ENCODE assay signal across 8 mouse cellular contexts in genomic region chr14:21499011-21499581, GRCm38 (mm10). TPM values are rescaled to one million over a fixed set of nuclear protein-coding genes. Genes with fewer than 3 reads are reported as not detected.
DNase-seq lines count a peak whose midpoint lies in the region; ATAC-seq lines count a peak whose summit lies in the region.

No protein-coding gene starts in this region.

- 0 out of 2 replicates have a peak, but pooled peaks cover 3% of the 10 kb centered on the region for H3K36me3 ChIP-seq in embryonic facial prominence, embryonic 13.5 days
- no peaks in the 10 kb centered on the region for H3K36me3 ChIP-seq in hindbrain, embryonic 12.5 days

- no peak for ATAC-seq in embryonic facial prominence, embryonic 13.5 days (ENCODE audit: insufficient number of reproducible peaks, insufficient read depth, low FRiP score, low TSS enrichment, low read depth)
- ATAC-seq in hindbrain, embryonic 12.5 days (ENCODE audit: low FRiP score) = no peak

- H3K4me2 ChIP-seq in embryonic facial prominence, embryonic 13.5 days = peak overlapping the region; percentile 78
- peak overlapping the region; percentile 72 for H3K4me2 ChIP-seq in hindbrain, embryonic 12.5 days (replicated peaks)

- peak overlapping the region; percentile 93 for H3K9ac ChIP-seq in embryonic facial prominence, embryonic 13.5 days
- H3K9ac ChIP-seq in hindbrain, embryonic 12.5 days = peak overlapping the region; percentile 94

- 1% methylated on average over 29 of the region's 33 CpGs for WGBS in embryonic facial prominence, embryonic 13.5 days
- WGBS in hindbrain, embryonic 12.5 days = under 1% methylated on average over 32 of the region's 33 CpGs

- no peaks in the 10 kb centered on the region for H3K9me3 ChIP-seq in embryonic facial prominence, embryonic 13.5 days
- no peaks in the 10 kb centered on the region for H3K9me3 ChIP-seq in hindbrain, embryonic 12.5 days (replicated peaks)

- peak overlapping the region; percentile 86 for H3K4me3 ChIP-seq in embryonic facial prominence, embryonic 13.5 days
- H3K4me3 ChIP-seq in hindbrain, embryonic 12.5 days = peak overlapping the region; percentile 93

- DNase-seq in 416B (ENCODE audit: low read depth) = peak; percentile 21
- DNase-seq in NIH3T3 (ENCODE audit: low read depth) = peak; percentile 62
- DNase-seq in layer of hippocampus, postnatal 25 days (ENCODE audit: extremely low spot score in 1 of 2, low spot score in 1 of 2) = peak; percentile 41 to 57
- peak; percentile 22 for DNase-seq in lung, postnatal 36 days
- peak; percentile 33 to 42 for DNase-seq in right cerebral cortex, adult 2 months (ENCODE audit: low spot score in 2 of 2)
- DNase-seq in c-Kit-positive CD71-positive TER-119-positive erythroid progenitor cells, embryonic 14.5 days (ENCODE audit: low spot score) = no peak

- H3K27ac ChIP-seq in embryonic facial prominence, embryonic 13.5 days = peak overlapping the region; percentile 99
- H3K27ac ChIP-seq in hindbrain, embryonic 12.5 days = peak overlapping the region; percentile 99

- H3K4me1 ChIP-seq in embryonic facial prominence, embryonic 13.5 days = peaks cover 40% of the 10 kb centered on the region
- peaks cover 25% of the 10 kb centered on the region for H3K4me1 ChIP-seq in hindbrain, embryonic 12.5 days

- H3K27me3 ChIP-seq in embryonic facial prominence, embryonic 13.5 days = no peaks in the 10 kb centered on the region
- no peaks in the 10 kb centered on the region for H3K27me3 ChIP-seq in hindbrain, embryonic 12.5 days

RNA-seq across cellular contexts. Expression of gene Kat6b, which starts 17.9 kb away (rescaled TPM):
- 28.2 and 34.5 TPM in 2 replicates for polyA plus RNA-seq in embryonic facial prominence, embryonic 13.5 days (2015; fragmentation: Nextera tagmentation; extraction: Ambion mirVana)
- polyA plus RNA-seq in hindbrain, embryonic 12.5 days (2016; fragmentation: Nextera tagmentation; extraction: Ambion mirVana) = 27.1 and 27.5 TPM in 2 replicates
- 10 to 100 TPM; 70.0 to 83.4 TPM for total RNA-seq in layer of hippocampus, postnatal 25 days (2021)
